Mouse (Mus musculus) E14TG2a.4 (cell line): ENCODE data around the gene 4930451I11Rik.

Experiments
- CTCF ChIP-seq: conservative IDR thresholded peaks from 2 replicates; pipeline ENCODE4 v1.5.1; 2014; ENCODE audit warnings: low read length
- NANOG ChIP-seq: IDR thresholded peaks from 2 replicates; pipeline ENCODE4 v1.6.1; 2014; ENCODE audit warnings: borderline replicate concordance, low read length, mixed read lengths
- POU5F1 ChIP-seq: IDR thresholded peaks from 2 replicates; pipeline ENCODE4 v1.6.1; 2014; ENCODE audit warnings: low read length, borderline replicate concordance

- TF ChIP-seq CTCF: no peak
- TF ChIP-seq POU5F1: no peak
- TF ChIP-seq NANOG: no peak
Measured at GRCm38 (mm10) chr7:126863791-126864190, 32.4 kb upstream of the 4930451I11Rik start.
